Mouse (Mus musculus) embryonic facial prominence, embryonic 15.5 days (tissue): ENCODE results near the gene Slc35b4. TPM values are rescaled to one million over a fixed set of nuclear protein-coding genes. Genes with fewer than 3 reads are reported as not detected.

Source experiments
- ATAC-seq: fragments of 200-750 bp; cut with Nextera tagmentation; 2 replicates; pipeline ENCODE4 v1.8.0; 2017; ENCODE audit warnings: low read depth, moderate TSS enrichment; ENCODE audit not compliant: insufficient number of reproducible peaks, low FRiP score, low TSS enrichment
- H3K27ac ChIP-seq: fragments of 300-500 bp; sonication (generic); replicated peaks from 2 replicates; pipeline ENCODE4 v1.5.1; 2015; ENCODE audit warnings: mild to moderate bottlenecking, inconsistent platforms
- H3K27me3 ChIP-seq: fragments of 300-500 bp; sonication (generic); 2 replicates; pipeline ENCODE4 v1.6.1; 2015; ENCODE audit warnings: inconsistent platforms
- H3K36me3 ChIP-seq: fragments of 300-500 bp; sonication (generic); 2 replicates; pipeline ENCODE4 v1.6.1; 2015; ENCODE audit warnings: mild to moderate bottlenecking, inconsistent platforms
- H3K4me1 ChIP-seq: fragments of 300-500 bp; sonication (generic); 2 replicates; pipeline ENCODE4 v1.6.1; 2015; ENCODE audit warnings: inconsistent platforms
- H3K4me2 ChIP-seq: fragments of 300-500 bp; sonication (generic); replicated peaks from 2 replicates; pipeline ENCODE4 v1.6.1; 2015; ENCODE audit warnings: mild to moderate bottlenecking, inconsistent platforms
- H3K4me3 ChIP-seq: fragments of 300-500 bp; sonication (generic); replicated peaks from 2 replicates; pipeline ENCODE4 v1.5.1; 2015; ENCODE audit warnings: mild to moderate bottlenecking, inconsistent platforms
- H3K9ac ChIP-seq: fragments of 300-500 bp; sonication (generic); 2 replicates; pipeline ENCODE4 v1.6.1; 2015; ENCODE audit warnings: inconsistent platforms
- H3K9me3 ChIP-seq: fragments of 300-500 bp; sonication (generic); replicated peaks from 2 replicates; pipeline ENCODE4 v1.6.1; 2016; ENCODE audit warnings: inconsistent platforms
- WGBS: fragments of 180-500 bp; shearing (Covaris S2); methylation state at CpG from one replicate; pipeline ENCODE4 v1.1.7; 2015; 5-methylcytosine and 5-hydroxymethylcytosine counted together
- polyA plus RNA-seq: library from polyadenylated mRNA; unstranded; fragments of >200 nt; fragmentation: Nextera tagmentation; extraction: Ambion mirVana; gene quantifications from 2 replicates; pipeline ENCODE4 v1.2.1, GENCODE M21; 2015

The Slc35b4 gene
- polyA plus RNA-seq, 1 experiment from 2014 or later = 43.6 TPM

DNA sequence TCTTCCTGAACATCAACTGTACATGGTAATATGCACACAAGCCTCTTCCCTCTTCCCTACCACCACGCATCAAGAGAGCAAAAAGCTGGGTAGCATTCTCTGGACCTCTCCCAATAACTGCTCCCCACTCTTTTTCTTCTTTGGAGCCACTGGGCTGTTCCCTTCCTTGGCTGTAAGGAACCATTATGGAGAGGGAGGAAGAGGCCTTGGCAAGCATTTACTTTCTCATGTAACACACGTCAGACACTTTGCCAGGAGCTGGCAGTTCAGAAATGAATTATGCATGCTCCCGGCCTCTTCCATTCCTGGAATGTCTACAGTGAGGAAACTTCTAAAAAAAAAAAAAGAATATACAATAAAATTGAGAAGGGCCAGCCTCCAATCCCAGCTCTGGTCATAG lies 22.7 kb downstream of the Slc35b4 start:
- 20% methylated on average over 3 of the region's 3 CpGs for WGBS
- peak; percentile 84 for ATAC-seq
- Histone ChIP-seq H3K27ac (peak overlapping the region; percentile 87), H3K4me3 (no peak overlapping the region), H3K4me1 (peaks cover 45% of the 10 kb centered on the region), H3K36me3 (peaks cover 26% of the 10 kb centered on the region), H3K4me2 (peak overlapping the region; percentile 19), H3K27me3 (no peaks in the 10 kb centered on the region), H3K9me3 (no peaks in the 10 kb centered on the region), H3K9ac (no peak overlapping the region)

DNA sequence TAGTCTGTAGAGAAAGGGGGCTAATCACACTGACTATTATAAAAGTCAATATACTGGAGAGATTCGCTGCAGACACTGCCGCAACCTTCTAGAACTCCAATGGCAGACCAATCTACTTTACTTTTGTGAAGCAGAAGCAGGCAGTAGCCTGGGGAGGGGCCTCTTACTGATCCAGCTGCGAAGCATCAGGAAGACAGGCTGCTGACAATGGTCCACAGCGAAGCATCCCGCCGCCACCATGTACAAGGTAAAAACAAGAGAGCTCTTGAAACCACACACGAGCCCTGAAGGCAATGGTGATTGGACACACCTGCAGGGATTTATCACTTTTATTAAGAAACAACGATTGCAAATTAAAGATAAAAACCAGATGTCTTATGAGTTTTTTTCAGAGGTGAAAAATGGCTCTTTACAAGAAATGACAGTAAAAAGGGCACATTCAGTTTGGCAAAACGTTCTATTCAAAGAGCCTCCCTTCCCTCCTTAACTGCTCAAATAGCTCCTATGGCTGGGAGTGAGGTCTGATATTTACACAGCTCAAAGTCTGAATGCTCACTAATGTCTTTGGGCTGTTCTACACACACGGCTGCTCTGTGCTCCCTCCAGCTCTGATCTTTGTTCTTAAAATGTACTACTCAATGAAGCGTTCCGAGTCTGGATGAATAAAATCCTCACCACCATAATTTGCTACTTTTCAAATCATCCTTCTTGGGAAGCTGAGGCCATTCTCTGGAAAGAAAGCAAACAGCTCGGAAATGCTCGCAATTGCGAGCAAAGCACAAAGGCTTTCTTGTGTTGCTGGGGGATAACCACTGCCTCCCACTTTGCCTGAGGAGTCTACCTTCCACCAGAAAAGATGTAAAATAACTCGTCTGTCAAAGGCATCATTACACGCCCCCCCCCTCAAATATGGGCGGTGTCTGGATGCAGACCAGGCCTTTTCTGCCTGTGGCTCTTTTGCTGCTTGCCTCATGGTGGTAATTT lies 23.6 kb downstream of the Slc35b4 start:
- Histone ChIP-seq H3K9me3 (no peaks in the 10 kb centered on the region), H3K36me3 (peaks cover 18% of the 10 kb centered on the region), H3K27me3 (no peaks in the 10 kb centered on the region), H3K4me1 (peaks cover 45% of the 10 kb centered on the region), H3K9ac (no peak overlapping the region), H3K4me3 (no peak overlapping the region), H3K4me2 (peak overlapping the region; percentile 19), H3K27ac (peak overlapping the region; percentile 87)
- 31% methylated on average over 18 of the region's 18 CpGs for WGBS
- ATAC-seq = peak; percentile 48; the same call in 1 of the 2 replicates

DNA sequence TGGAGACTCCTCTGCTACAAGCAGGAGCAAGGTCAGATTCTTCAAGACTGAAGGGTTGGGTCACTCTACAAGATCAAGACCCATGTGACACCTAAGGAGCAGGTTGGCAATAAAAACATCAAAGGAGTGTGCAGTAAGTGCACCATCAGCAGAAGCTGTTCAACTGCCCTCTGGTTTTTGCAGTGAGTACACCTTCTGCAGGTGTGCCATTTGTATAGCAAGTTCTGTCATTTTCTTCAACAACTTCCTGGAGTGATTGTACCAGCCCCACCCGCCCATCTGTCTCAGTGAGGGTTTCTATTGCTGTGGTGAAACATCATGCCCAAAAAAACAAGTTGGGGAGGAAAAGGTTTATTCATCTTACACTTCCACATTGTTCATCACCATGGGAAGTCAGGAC lies 27.1 kb downstream of the Slc35b4 start:
- Histone ChIP-seq H3K36me3 (no peaks in the 10 kb centered on the region), H3K4me3 (no peak overlapping the region), H3K9ac (no peak overlapping the region), H3K27me3 (no peaks in the 10 kb centered on the region), H3K4me1 (peaks cover 24% of the 10 kb centered on the region), H3K4me2 (no peak overlapping the region), H3K9me3 (no peaks in the 10 kb centered on the region), H3K27ac (no peak overlapping the region)
- WGBS = 74% methylated on average over 1 of the region's 1 CpGs
- no peak for ATAC-seq

DNA sequence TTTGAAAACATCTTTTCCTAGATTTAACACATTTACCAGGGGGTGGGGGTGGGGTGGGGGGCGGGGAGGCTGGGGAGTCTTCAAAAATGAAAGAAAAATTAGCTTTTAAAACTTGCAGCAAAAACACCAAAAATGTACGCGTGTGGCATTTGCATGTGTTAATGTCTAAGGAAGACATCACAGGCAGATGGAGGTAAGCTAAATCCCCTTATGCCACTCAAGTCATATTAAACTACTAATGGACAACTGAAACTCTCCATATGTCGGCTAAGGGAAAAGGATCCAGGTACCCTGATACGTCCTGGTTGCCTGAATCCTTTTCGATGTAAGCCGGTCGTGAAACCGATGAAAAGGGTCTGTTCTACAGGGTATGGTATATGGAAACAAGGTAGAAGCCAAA lies 27.8 kb downstream of the Slc35b4 start:
- no peak overlapping the region for H3K9ac ChIP-seq
- no peaks in the 10 kb centered on the region for H3K27me3 ChIP-seq
- no peak overlapping the region for H3K4me3 ChIP-seq
- 78% methylated on average over 9 of the region's 9 CpGs for WGBS
- H3K4me2 ChIP-seq = no peak overlapping the region
- H3K4me1 ChIP-seq = peaks cover 16% of the 10 kb centered on the region
- H3K27ac ChIP-seq = no peak overlapping the region
- H3K36me3 ChIP-seq = no peaks in the 10 kb centered on the region
- no peak for ATAC-seq
- no peaks in the 10 kb centered on the region for H3K9me3 ChIP-seq

DNA sequence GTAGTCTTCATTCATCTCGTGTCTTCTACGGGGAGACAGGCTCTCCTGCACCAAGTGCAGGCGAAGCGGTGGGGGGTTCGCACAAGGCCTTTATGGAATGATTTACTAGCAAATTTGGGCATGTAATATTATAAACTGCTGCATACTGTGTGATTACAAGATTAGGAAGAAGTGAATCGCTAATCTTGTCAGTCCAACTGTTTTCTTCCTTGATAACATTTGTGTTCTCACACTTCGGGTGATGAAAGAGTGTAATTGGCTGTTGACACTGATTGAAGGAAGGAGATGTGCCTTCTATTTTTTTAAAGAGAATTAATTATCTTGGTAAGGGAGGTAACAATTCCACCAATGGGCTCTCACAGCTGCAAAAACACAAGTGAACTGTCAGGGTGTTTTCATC lies 28.3 kb downstream of the Slc35b4 start:
- Histone ChIP-seq H3K27ac (no peak overlapping the region), H3K4me3 (no peak overlapping the region), H3K9me3 (no peaks in the 10 kb centered on the region), H3K9ac (no peak overlapping the region), H3K36me3 (no peaks in the 10 kb centered on the region), H3K27me3 (no peaks in the 10 kb centered on the region), H3K4me2 (no peak overlapping the region), H3K4me1 (peaks cover 12% of the 10 kb centered on the region)
- whole genome bisulfite sequencing = 78% methylated on average over 7 of the region's 7 CpGs
- no peak for ATAC-seq

DNA sequence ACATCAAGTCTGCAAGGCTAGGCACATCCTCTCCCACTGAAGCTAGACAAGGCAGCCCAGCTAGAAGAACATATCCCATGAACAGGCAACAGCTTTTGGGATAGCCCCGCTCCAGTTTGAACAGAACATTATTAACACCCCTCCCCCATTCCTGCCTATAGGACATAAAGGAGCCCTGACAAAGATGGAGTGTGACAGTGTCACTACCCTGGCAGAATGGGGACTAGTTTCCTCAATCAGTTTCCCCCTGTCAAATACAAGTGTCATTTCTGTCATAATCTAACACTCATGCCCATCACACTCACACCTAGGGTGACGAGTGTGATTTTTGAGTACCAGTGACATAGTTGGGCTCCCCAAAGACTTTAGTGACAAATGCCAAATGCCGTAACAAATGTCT lies 28.9 kb downstream of the Slc35b4 start:
- Histone ChIP-seq H3K4me2 (no peak overlapping the region), H3K27me3 (no peaks in the 10 kb centered on the region), H3K27ac (no peak overlapping the region), H3K9me3 (no peaks in the 10 kb centered on the region), H3K4me1 (peaks cover 6% of the 10 kb centered on the region; the same call in 1 of the 2 replicates), H3K36me3 (no peaks in the 10 kb centered on the region), H3K4me3 (no peak overlapping the region), H3K9ac (no peak overlapping the region)
- 93% methylated on average over 3 of the region's 3 CpGs for WGBS
- no peak for ATAC-seq

DNA sequence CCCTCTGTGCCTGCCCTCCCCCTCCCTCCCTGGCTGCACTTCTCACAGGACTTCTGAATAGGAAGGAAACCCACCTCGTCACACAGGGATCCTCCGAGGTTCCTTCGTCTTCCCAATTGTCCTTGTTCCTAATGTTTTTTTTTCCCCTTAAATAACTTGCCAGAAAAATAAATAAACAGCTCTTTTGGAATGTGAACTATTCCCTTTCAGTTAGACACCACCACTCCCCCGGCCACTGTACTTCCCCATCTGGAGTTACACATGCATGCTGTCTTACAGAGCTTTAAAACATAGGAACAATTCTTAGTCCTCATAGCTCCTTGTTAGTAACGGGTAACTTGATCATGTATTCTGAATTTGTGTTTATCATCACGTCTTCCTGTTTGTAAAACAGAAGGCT lies 30.9 kb downstream of the Slc35b4 start:
- Histone ChIP-seq H3K9me3 (no peaks in the 10 kb centered on the region), H3K4me2 (no peak overlapping the region), H3K4me1 (no peaks in the 10 kb centered on the region), H3K27me3 (no peaks in the 10 kb centered on the region), H3K36me3 (no peaks in the 10 kb centered on the region), H3K4me3 (no peak overlapping the region), H3K27ac (no peak overlapping the region), H3K9ac (no peak overlapping the region)
- no peak for ATAC-seq
- 47% methylated on average over 6 of the region's 6 CpGs for WGBS

DNA sequence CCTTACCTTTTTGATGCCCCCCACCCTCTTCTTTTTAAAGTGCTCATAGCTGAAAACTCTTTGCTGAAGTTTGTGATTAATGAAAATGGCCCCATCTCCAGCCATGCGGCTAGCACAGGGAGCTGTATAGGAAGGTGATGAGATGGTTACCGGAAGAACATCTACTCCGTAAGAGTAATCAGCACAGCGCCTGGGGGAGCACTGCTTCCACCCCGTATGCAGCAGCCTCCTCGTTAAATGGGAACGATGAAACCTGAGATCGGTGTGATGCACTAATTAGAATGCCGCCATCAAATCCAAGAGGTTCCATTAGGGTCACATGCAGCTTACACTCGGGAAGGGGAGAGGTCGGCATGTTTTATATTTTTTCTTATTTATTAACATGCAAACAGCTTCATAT lies 34.0 kb downstream of the Slc35b4 start:
- H3K27ac ChIP-seq = no peak overlapping the region
- no peaks in the 10 kb centered on the region for H3K27me3 ChIP-seq
- no peaks in the 10 kb centered on the region for H3K36me3 ChIP-seq
- no peak overlapping the region for H3K4me3 ChIP-seq
- no peak overlapping the region for H3K9ac ChIP-seq
- 59% methylated on average over 11 of the region's 11 CpGs for WGBS
- H3K4me1 ChIP-seq = no peaks in the 10 kb centered on the region
- H3K4me2 ChIP-seq = no peak overlapping the region
- no peaks in the 10 kb centered on the region for H3K9me3 ChIP-seq
- ATAC-seq = no peak

DNA sequence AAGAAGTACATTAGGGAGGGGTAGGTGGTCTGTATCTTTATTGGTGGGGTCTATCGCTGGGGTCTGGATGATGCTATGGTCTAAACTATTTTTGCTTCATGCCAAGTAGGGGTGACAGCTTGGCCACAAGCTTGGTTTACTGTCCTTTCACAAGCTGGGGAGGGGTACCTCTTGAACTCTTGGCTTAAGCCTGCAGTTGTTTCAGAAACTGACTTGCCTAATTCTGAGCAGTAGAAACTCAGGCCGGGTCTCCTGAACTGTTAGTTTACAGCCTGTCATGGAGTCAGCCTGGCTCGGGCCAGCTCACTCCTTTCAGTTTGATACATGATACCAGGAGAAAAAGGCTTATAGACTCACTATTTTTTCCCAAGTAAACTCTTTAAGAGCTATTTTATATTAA lies 38.5 kb downstream of the Slc35b4 start:
- ATAC-seq = no peak
- 77% methylated on average over 3 of the region's 3 CpGs for WGBS
- H3K4me3 ChIP-seq = no peak overlapping the region
- no peak overlapping the region for H3K4me2 ChIP-seq
- no peak overlapping the region for H3K9ac ChIP-seq
- H3K27ac ChIP-seq = no peak overlapping the region
- no peaks in the 10 kb centered on the region for H3K27me3 ChIP-seq
- no peaks in the 10 kb centered on the region for H3K36me3 ChIP-seq
- no peaks in the 10 kb centered on the region for H3K9me3 ChIP-seq
- H3K4me1 ChIP-seq = no peaks in the 10 kb centered on the region

DNA sequence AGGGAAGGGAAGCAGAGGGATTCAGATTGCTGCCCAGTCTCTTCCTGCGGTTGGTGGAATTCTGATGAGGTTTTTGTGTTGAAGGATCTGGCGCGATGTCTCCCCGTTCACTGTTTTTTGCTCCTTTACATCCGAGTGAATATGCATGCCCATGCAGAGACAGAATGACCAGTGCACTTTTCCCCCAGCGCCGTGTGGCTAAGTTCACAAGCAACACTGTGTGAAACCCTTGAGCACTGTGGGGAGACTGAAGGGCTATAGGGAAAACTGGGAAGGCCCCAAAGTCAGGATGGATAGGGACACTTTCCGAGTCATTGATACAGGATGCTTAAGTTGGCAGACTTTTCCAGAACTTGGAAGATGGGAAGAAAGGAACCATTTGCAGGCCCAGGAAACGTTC lies 44.5 kb downstream of the Slc35b4 start:
- no peaks in the 10 kb centered on the region for H3K27me3 ChIP-seq
- no peak overlapping the region for H3K4me2 ChIP-seq
- no peak overlapping the region for H3K27ac ChIP-seq
- no peak overlapping the region for H3K4me3 ChIP-seq
- H3K9ac ChIP-seq = no peak overlapping the region
- no peaks in the 10 kb centered on the region for H3K9me3 ChIP-seq
- H3K4me1 ChIP-seq = no peaks in the 10 kb centered on the region
- no peak for ATAC-seq
- no peaks in the 10 kb centered on the region for H3K36me3 ChIP-seq
- WGBS = 87% methylated on average over 9 of the region's 9 CpGs

DNA sequence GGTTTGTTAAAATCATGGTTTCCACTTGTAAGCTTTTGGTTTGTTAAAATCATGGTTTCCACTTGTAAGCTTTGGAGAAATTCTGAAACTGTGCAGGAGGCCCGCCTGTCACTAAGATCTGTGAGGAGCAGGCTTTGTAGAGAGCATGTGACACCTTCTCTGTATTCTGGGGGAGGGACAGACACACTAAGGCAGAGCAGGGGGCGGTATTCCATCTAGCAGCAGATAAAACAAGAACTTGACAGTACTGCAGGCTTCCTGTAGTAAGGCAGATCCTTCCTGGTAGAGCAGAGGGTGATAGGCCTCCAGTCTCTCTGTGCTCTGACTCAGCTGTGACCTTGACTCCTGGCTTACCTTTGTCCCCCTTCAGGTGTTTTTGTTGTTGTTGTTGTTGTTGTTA lies 47.6 kb downstream of the Slc35b4 start:
- no peaks in the 10 kb centered on the region for H3K36me3 ChIP-seq
- WGBS = 73% methylated on average over 2 of the region's 2 CpGs
- no peak for ATAC-seq

DNA sequence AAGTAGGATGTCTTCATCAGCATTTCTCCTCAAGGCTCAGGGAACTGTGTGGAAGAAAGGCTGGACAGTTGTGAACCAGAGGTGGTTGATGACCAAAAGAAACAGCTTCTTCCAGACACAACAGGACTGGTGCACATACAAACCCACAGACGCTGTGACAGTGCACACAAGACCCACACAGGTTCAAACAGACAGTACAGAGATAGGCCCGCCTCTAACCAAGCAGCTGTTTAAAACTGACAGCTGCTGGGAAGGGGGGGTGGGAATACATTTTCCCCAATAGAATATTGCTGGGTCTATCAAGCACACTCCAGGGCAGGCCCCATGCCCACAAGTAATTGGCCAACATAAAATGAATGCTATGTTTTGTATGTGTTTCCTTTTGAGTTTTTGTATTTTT lies 52.5 kb downstream of the Slc35b4 start:
- H3K4me1 ChIP-seq = no peaks in the 10 kb centered on the region
- no peak overlapping the region for H3K9ac ChIP-seq
- no peaks in the 10 kb centered on the region for H3K9me3 ChIP-seq
- H3K27me3 ChIP-seq = no peaks in the 10 kb centered on the region
- ATAC-seq = no peak
- H3K27ac ChIP-seq = no peak overlapping the region
- H3K4me2 ChIP-seq = no peak overlapping the region
- 66% methylated on average over 2 of the region's 2 CpGs for WGBS
- no peaks in the 10 kb centered on the region for H3K36me3 ChIP-seq
- H3K4me3 ChIP-seq = no peak overlapping the region

More for the DNA sequence above, 47.6 kb downstream of the Slc35b4 start:
- H3K9ac ChIP-seq = no peak overlapping the region
- H3K9me3 ChIP-seq = no peaks in the 10 kb centered on the region
- no peak overlapping the region for H3K4me3 ChIP-seq
- no peak overlapping the region for H3K27ac ChIP-seq
- H3K4me2 ChIP-seq = no peak overlapping the region
- H3K4me1 ChIP-seq = no peaks in the 10 kb centered on the region
- no peaks in the 10 kb centered on the region for H3K27me3 ChIP-seq
